Mouse (Mus musculus): Measurements from ENCODE around the gene Folh1. TPM values are rescaled to one million over a fixed set of nuclear protein-coding genes. Genes with fewer than 3 reads are reported as not detected.
A peak's percentile ranks its signal among the peaks of the same experiment; 100 is the strongest.
"Not testable (repeated sequence)": the region's sequence is repeated elsewhere in the genome, so short reads cannot be mapped to it uniquely, and the experiment has no call there.

The Folh1 gene
- polyA plus RNA-seq (2015; fragmentation: Nextera tagmentation; extraction: Ambion mirVana): 1.4 and 1.5 TPM in 2 replicates

DNA sequence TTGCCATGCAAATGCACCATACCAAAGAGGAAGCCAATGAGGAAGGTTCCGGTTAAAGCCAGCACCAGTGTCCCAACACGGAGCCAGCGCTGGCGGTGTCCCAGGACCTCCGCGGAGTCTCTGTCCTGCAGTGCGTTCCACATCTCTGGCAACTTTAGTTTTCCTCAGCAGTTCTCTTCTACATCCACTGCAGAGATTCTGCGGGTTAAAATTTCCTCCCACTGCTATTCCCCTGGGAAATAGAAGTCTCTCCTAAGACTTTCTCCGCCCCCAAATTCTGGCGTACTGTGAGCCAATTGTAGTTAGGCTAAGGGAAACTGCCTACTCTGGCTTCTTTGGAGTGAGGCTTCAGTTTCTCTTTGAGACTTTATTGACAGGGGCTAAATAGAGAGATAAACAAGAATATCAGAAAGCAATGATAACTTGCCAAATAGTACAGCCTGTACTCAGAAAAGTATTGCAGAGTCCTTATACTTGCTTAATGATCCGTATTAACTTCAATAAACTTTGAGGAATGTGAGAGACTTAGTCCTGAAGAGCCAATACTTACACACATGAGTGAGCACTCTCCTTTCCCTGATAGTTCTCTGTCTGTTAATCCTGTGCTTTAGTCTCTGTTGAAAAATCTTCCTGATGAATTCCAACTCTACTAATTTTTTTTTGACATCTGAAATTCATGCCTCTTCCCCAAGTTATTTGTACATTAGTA lies at the start of gene Folh1:
TSS of gene Folh1 (minus strand) at position 327 of the 709 bp plus-strand sequence.
- no peaks in the 10 kb centered on the region for H3K27me3 ChIP-seq (replicated peaks)
- peak within 1 kb of the TSS; percentile 28; the same call in 1 of the 2 replicates for H3K27ac ChIP-seq (replicated peaks)
- no peak within 1 kb of the TSS for H3K9ac ChIP-seq (replicated peaks)
- no peaks in the 10 kb centered on the region for H3K9me3 ChIP-seq (replicated peaks)
- peak; percentile 69; the same call in 1 of the 2 replicates for ATAC-seq (ENCODE audit: low FRiP score)
- peak within 1 kb of the TSS; percentile 57 for H3K4me2 ChIP-seq
- H3K4me1 ChIP-seq: peaks cover 8% of the 10 kb centered on the region; the same call in 1 of the 2 replicates
- H3K4me3 ChIP-seq (replicated peaks): peak within 1 kb of the TSS; percentile 30
- H3K36me3 ChIP-seq: no peaks in the 10 kb centered on the region
- 4% methylated on average over 11 of the region's 11 CpGs for WGBS

GRCm38 (mm10) chr7:86816466-86816865 lies 40.7 kb upstream of the Folh1 start:
- H3K27ac ChIP-seq (replicated peaks): no peak overlapping the region
- H3K9me3 ChIP-seq (replicated peaks): no peaks in the 10 kb centered on the region
- H3K36me3 ChIP-seq: no peaks in the 10 kb centered on the region
- H3K4me2 ChIP-seq: no peak overlapping the region
- no peaks in the 10 kb centered on the region for H3K27me3 ChIP-seq (replicated peaks)
- no peak overlapping the region for H3K9ac ChIP-seq (replicated peaks)
- ATAC-seq (ENCODE audit: low FRiP score): no peak
- WGBS: 77% methylated on average over 1 of the region's 1 CpGs
- H3K4me1 ChIP-seq: no peaks in the 10 kb centered on the region
- H3K4me3 ChIP-seq (replicated peaks): no peak overlapping the region

- H3K4me3 ChIP-seq (replicated peaks); H3K36me3 ChIP-seq; H3K9ac ChIP-seq (replicated peaks); H3K9me3 ChIP-seq (replicated peaks); H3K4me2 ChIP-seq; H3K27ac ChIP-seq (replicated peaks); H3K4me1 ChIP-seq; ATAC-seq (ENCODE audit: low FRiP score); H3K27me3 ChIP-seq (replicated peaks): not testable (repeated sequence)
- WGBS: 89% methylated on average over 6 of the region's 6 CpGs
These were observed 40.0 kb upstream of the Folh1 start for GRCm38 (mm10) chr7:86815716-86816115.

GRCm38 (mm10) chr7:86815241-86815640 lies 39.5 kb upstream of the Folh1 start:
- H3K4me2 ChIP-seq; H3K27ac ChIP-seq (replicated peaks); ATAC-seq (ENCODE audit: low FRiP score); H3K27me3 ChIP-seq (replicated peaks); H3K9ac ChIP-seq (replicated peaks); H3K9me3 ChIP-seq (replicated peaks); H3K4me1 ChIP-seq; H3K4me3 ChIP-seq (replicated peaks); H3K36me3 ChIP-seq: not testable (repeated sequence)
- 90% methylated on average over 5 of the region's 5 CpGs for WGBS

DNA sequence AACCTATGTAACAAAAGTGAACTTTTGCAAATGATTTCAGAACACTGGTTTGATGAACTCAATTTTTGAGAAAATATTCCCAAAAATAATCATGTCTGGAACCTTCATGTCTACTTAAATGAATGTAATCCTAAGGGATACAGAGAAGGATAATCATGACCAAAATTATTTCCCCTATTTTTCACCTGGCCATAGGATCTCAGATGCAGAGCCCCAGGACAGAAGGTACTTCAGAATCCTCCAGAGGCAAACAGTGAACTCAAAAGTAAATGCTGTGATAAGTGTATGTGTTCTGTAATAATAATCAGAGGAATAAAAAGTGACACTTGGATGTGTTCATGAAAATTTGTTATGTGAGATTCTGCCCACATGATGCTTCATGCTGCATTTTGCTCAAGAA lies 19.0 kb upstream of the Folh1 start, which contains the start of gene Vmn2r77:
TSS of gene Vmn2r77 (plus strand) at position 301 of the 400 bp plus-strand sequence.
- Histone ChIP-seq H3K4me3 (replicated peaks) (no peak within 1 kb of the TSS), H3K27ac (replicated peaks) (no peak within 1 kb of the TSS), H3K4me1 (no peaks in the 10 kb centered on the region), H3K9ac (replicated peaks) (no peak within 1 kb of the TSS), H3K4me2 (no peak within 1 kb of the TSS), H3K9me3 (replicated peaks) (no peaks in the 10 kb centered on the region), H3K27me3 (replicated peaks) (no peaks in the 10 kb centered on the region), H3K36me3 (no peaks in the 10 kb centered on the region)
- no peak for ATAC-seq (ENCODE audit: low FRiP score)

GRCm38 (mm10) chr7:86771621-86772020 lies 4.1 kb downstream of the Folh1 start:
- ATAC-seq (ENCODE audit: low FRiP score): no peak
- H3K36me3 ChIP-seq: no peaks in the 10 kb centered on the region
- no peaks in the 10 kb centered on the region for H3K9me3 ChIP-seq (replicated peaks)
- H3K27me3 ChIP-seq (replicated peaks): no peaks in the 10 kb centered on the region
- 87% methylated on average over 3 of the region's 3 CpGs for WGBS
- peaks cover 8% of the 10 kb centered on the region; the same call in 1 of the 2 replicates for H3K4me1 ChIP-seq
- H3K4me2 ChIP-seq: no peak overlapping the region
- no peak overlapping the region for H3K4me3 ChIP-seq (replicated peaks)
- H3K9ac ChIP-seq (replicated peaks): no peak overlapping the region
- no peak overlapping the region for H3K27ac ChIP-seq (replicated peaks)

GRCm38 (mm10) chr7:86764628-86765027 lies 11.1 kb downstream of the Folh1 start:
- ATAC-seq (ENCODE audit: low FRiP score): no peak
- no peaks in the 10 kb centered on the region for H3K9me3 ChIP-seq (replicated peaks)
- no peaks in the 10 kb centered on the region for H3K4me1 ChIP-seq
- no peaks in the 10 kb centered on the region for H3K36me3 ChIP-seq
- no peak overlapping the region for H3K4me2 ChIP-seq
- H3K27ac ChIP-seq (replicated peaks): no peak overlapping the region
- no peak overlapping the region for H3K9ac ChIP-seq (replicated peaks)
- H3K4me3 ChIP-seq (replicated peaks): no peak overlapping the region
- H3K27me3 ChIP-seq (replicated peaks): no peaks in the 10 kb centered on the region

DNA sequence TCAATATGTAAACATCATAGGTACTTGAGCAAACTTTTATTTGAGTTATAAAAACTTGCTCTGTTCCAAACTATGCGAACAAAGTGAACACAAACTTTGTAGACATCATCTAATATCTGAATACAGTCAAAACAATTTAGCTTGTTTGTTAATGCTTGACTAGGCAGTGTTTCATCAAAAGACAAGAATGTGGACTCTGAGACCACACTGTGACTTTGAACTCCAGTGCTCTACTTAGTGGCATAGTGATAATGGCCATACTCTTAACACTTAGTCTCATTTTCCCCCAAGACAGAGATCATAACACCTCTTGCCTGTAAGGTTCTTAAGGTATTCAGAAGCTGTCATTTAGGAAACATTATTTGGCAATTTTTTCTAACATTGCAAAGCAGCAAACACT lies 15.0 kb downstream of the Folh1 start:
- H3K4me3 ChIP-seq (replicated peaks): no peak overlapping the region
- 90% methylated on average over 1 of the region's 1 CpGs for WGBS
- no peak for ATAC-seq (ENCODE audit: low FRiP score)
- no peaks in the 10 kb centered on the region for H3K27me3 ChIP-seq (replicated peaks)
- no peak overlapping the region for H3K9ac ChIP-seq (replicated peaks)
- H3K36me3 ChIP-seq: no peaks in the 10 kb centered on the region
- no peaks in the 10 kb centered on the region for H3K4me1 ChIP-seq
- no peak overlapping the region for H3K4me2 ChIP-seq
- no peak overlapping the region for H3K27ac ChIP-seq (replicated peaks)
- H3K9me3 ChIP-seq (replicated peaks): no peaks in the 10 kb centered on the region

- Histone ChIP-seq H3K27me3 (replicated peaks) (no peaks in the 10 kb centered on the region), H3K36me3 (no peaks in the 10 kb centered on the region), H3K4me1 (no peaks in the 10 kb centered on the region), H3K9ac (replicated peaks) (no peak overlapping the region), H3K9me3 (replicated peaks) (no peaks in the 10 kb centered on the region), H3K4me3 (replicated peaks) (no peak overlapping the region), H3K27ac (replicated peaks) (no peak overlapping the region), H3K4me2 (no peak overlapping the region)
- ATAC-seq (ENCODE audit: low FRiP score): no peak
These were observed 50.7 kb downstream of the Folh1 start for GRCm38 (mm10) chr7:86725013-86725412.

DNA sequence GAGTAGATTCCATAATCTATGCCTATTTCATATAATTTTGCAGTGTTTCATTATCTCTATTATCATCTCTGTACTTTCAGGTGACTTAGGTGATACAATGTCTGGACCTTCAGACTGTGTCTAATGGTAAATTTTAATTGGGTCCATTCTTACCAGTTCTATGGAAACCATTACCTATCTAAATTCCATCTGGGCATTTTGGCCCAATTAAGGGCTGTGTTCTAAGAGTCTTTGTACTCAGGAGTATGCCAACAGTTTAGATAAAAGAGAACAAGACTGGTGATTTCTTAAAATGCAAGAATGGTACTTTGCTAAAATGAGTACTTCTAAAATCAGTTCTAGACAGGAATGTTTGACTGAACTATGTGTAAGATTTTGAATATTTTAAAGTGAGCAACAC lies 87.7 kb downstream of the Folh1 start, which contains the start of gene Olfr292:
TSS of gene Olfr292 (plus strand) at position 301 of the 400 bp plus-strand sequence.
- H3K36me3 ChIP-seq: no peaks in the 10 kb centered on the region
- no peaks in the 10 kb centered on the region for H3K27me3 ChIP-seq (replicated peaks)
- H3K27ac ChIP-seq (replicated peaks): no peak within 1 kb of the TSS
- no peaks in the 10 kb centered on the region for H3K9me3 ChIP-seq (replicated peaks)
- H3K4me3 ChIP-seq (replicated peaks): no peak within 1 kb of the TSS
- ATAC-seq (ENCODE audit: low FRiP score): no peak
- no peaks in the 10 kb centered on the region for H3K4me1 ChIP-seq
- no peak within 1 kb of the TSS for H3K9ac ChIP-seq (replicated peaks)
- no peak within 1 kb of the TSS for H3K4me2 ChIP-seq

All from neural tube, embryonic 15.5 days (tissue).